Mouse (Mus musculus) liver, embryonic 16.5 days (tissue): Measurements from ENCODE around the gene Por. TPM values are rescaled to one million over a fixed set of nuclear protein-coding genes. Genes with fewer than 3 reads are reported as not detected.

ENCODE experiments used
- microRNA-seq: library from miRNA; unstranded; fragments of <30 nt; microRNA quantifications from one replicate; pipeline ENCODE4, GENCODE M21; 2016
- polyA plus RNA-seq: library from polyadenylated mRNA; unstranded; fragments of >200 nt; fragmentation: Nextera tagmentation; extraction: Ambion mirVana; gene quantifications from 2 replicates; pipeline ENCODE4 v1.2.1, GENCODE M21; 2015

The Por gene
- polyA plus RNA-seq, 1 experiment from 2014 or later, result 53.1 TPM

Small RNA genes within 50 kb of the gene (microRNA-seq; reads per million reads assigned to microRNA genes)
- gene Mir7034, result not detected

Other genes with a start within 250 kb of the Por start
- gene Hip1, start 124.9 kb upstream of the Por start, polyA plus RNA-seq, result 3.3 and 3.9 TPM in 2 replicates
- not detected in 2 replicates for gene Ccl26, start 106.5 kb upstream of the Por start, polyA plus RNA-seq
- 17.1 and 19.9 TPM in 2 replicates for gene Ccl24, start 97.0 kb upstream of the Por start, polyA plus RNA-seq
- gene Rhbdd2, start 37.4 kb upstream of the Por start, polyA plus RNA-seq, result 7.8 and 10.5 TPM in 2 replicates
- gene Tmem120a, start 74.4 kb downstream of the Por start, polyA plus RNA-seq, result 17.8 and 18.2 TPM in 2 replicates
- gene Styxl1, start 108.4 kb downstream of the Por start, polyA plus RNA-seq, result 0.13 TPM in 1 of 2 replicates, not detected in the other
- gene Mdh2, start 108.4 kb downstream of the Por start, polyA plus RNA-seq, result 279 and 280 TPM in 2 replicates
- gene Srrm3, start 136.9 kb downstream of the Por start, polyA plus RNA-seq, result not detected in 2 replicates
- 9.8 and 19.9 TPM in 2 replicates for gene Hspb1, start 217.9 kb downstream of the Por start, polyA plus RNA-seq